Mouse (Mus musculus): ENCODE results near the gene Serhl.
"Not testable (repeated sequence)": the region's sequence is repeated elsewhere in the genome, so short reads cannot be mapped to it uniquely, and the experiment has no call there.

The Serhl gene

DNA sequence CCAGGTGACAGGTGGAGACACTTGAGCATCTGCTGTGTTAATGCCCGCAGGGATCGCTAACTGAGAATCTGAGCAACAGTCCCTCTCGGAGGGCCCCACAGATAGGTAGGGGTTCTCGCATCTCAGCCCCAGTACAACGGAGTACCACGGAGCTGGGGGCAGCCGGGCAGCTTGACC is at the start of gene Serhl:
TSS of gene Serhl (plus strand) at position 78 of the 177 bp plus-strand sequence.
- in situ Hi-C loops (cut with MboI, MseI), result loop anchor here (10.0 kb wide), 1 partner anchor 1775 kb away; no protein-coding TSS in a partner anchor

- in situ Hi-C loops (cut with MboI, MseI), result loop anchor here (5.0 kb wide), 1 partner anchor 238 kb away; no protein-coding TSS in a partner anchor
These were observed 49.1 kb upstream of the Serhl start for GRCm38 (mm10) chr15:83040156-83040555.

DNA sequence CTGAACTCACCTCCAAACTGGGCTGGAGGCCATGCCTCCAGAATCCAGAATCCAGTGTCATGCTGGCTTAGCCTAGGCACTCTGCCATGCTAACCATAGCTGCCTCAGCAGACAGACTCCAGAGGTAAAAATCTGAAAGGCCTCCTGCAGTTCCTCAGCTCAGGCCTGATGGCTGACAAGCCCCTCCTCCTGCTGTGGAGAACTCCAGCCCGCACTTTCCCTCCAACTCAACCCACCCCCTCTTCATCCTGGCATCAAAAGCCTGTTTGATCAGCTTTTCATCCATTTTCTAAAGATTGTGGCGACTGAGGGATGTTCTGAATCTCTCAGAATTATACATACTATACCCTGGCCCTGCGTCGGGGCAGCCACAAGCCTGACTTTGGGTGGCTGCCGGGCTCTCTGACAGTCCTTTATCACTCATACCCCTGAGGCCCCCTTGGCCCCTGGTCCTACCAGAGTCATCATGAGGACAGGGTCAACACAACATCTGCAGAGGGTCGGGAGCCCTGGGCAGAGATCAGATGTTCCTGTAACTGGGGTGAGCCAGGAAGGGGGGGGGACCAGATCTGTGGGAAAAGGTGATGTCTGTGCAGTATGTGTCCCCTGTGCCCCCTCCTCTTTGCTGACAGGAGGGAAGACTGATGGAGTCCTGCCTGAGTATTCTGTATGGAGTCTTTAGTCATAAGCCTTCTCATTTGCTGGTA is 46.5 kb upstream of the Serhl start:
- in situ Hi-C loops (cut with MboI, MseI), result loop anchor here (5.0 kb wide), 1 partner anchor 241 kb away; no protein-coding TSS in a partner anchor

- in situ Hi-C loops (cut with MboI, MseI), result loop anchor here (5.0 kb wide), 1 partner anchor 241 kb away; no protein-coding TSS in a partner anchor
These were observed 46.0 kb upstream of the Serhl start for GRCm38 (mm10) chr15:83043362-83043708.

DNA sequence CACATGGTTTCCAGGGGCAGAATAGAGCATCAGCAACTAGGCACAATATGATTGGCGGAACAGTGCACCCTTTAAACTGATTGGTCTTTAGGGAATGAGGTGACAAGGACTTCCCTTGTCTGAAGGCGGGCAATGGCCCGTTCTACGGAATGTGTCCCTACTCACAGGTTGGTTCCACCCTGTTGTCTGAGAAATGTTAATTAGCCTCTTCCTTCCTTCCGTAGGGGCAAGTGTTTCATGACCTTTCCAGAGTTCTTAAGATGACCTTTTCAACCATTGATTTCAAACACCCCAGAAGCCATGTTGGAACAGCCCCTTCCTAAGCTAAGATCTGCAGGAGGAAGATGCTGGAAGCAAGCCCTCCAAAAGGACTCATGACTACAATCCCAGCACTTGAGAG is 43.7 kb upstream of the Serhl start:
- in situ Hi-C loops (cut with MboI, MseI), result not testable (repeated sequence)

- in situ Hi-C loops (cut with MboI, MseI), result no loop called here
These were observed 43.0 kb upstream of the Serhl start for GRCm38 (mm10) chr15:83046308-83046707.

DNA sequence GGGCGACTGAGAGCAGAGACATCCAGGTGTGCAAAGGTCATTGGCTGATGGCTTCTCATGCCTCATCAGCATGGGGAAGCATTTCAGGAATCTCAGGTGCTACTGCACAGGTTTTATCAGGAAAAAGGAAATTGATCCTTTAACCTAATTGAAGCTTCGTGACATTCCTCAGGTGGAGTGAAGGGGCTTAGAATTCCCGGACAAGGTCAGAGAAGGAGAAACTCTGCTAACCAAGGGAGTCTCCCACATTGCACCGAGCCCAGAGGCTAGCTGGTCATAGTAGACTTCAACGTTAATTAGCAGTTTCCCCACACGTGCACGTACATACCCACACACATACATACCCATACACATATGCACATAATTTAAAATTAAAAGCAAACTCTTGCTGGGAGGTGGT is 42.6 kb upstream of the Serhl start:
- in situ Hi-C loops (cut with MboI, MseI), result no loop called here

DNA sequence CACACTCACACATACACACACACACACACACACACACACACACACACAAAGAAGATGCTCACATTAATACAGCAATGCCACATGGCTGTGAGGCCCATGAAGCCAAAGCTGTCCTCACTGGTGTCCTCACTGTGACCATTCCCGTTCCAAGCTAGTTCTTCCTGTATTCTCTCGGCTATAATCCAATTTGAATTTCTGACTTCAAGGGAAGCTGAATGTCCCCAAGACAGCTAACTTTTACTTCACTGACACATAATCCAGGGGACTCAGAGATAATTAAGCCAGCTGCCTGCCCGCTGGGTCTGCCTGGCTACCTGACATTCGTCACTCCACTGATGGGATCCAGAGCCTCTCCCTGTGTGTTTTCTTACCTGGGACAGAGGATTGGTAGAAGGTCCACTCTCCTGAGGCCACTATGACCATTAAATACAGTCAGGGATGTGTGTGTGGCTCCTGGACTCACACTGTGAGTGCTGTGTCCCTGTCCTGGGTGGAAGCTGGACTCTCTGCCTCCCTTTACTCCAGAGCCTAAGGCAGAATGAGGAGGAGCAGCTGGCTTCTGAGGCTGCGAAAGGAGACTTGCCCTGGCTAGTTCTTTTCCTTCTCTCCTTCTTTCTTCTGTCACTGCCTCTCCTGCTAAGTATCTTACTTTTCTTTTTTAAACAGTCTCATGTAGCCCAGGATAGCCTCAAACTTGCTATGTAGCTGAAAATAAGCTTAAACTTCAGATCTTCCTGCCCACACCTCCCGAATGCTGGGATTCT is 36.8 kb upstream of the Serhl start:
- in situ Hi-C loops (cut with MboI, MseI), result no loop called here

DNA sequence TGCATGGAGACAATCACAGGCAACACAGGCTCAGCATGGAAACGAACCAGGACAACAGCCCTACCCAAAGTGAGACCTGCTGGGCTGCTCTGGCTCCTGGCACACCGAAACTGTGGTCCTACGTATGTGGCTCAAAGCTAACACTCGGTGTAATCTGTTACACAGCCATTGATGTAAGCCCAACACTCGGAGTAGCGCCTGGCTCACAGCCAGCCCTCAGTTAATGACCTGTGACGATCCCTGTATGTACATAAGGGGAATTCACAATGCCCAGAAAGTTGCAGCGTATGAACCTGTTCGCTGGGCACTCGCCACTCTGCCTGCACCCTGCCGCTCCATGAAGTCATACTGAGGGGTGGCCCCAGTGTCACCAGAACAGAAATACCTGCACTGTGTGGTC is 36.0 kb upstream of the Serhl start:
- in situ Hi-C loops (cut with MboI, MseI), result no loop called here

- in situ Hi-C loops (cut with MboI, MseI), result no loop called here
These were observed 33.7 kb upstream of the Serhl start for GRCm38 (mm10) chr15:83055569-83055968.

- in situ Hi-C loops (cut with MboI, MseI), result no loop called here
These were observed 32.8 kb upstream of the Serhl start for GRCm38 (mm10) chr15:83056378-83057083.

DNA sequence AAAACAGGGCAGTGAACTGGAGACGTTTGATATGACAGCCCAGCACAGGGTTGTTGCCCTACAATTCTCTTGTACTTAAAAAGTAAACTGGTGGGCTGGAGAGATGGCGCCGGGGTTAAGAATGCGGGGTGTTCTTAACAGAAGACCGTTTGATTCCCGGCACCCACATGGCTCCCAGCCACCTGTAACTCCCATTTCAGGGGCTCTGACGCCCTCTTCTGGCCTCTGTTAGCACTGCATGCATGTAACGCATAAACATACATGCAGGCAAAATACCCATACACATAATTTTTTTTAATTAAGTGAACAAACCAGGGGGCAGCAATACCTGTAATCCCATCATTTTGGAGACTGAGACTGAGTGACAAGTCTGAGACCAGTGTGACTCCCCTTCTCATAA is 31.8 kb upstream of the Serhl start:
- in situ Hi-C loops (cut with MboI, MseI), result no loop called here

GRCm38 (mm10) chr15:83059233-83059660 is 30.1 kb upstream of the Serhl start:
- in situ Hi-C loops (cut with MboI, MseI), result no loop called here

DNA sequence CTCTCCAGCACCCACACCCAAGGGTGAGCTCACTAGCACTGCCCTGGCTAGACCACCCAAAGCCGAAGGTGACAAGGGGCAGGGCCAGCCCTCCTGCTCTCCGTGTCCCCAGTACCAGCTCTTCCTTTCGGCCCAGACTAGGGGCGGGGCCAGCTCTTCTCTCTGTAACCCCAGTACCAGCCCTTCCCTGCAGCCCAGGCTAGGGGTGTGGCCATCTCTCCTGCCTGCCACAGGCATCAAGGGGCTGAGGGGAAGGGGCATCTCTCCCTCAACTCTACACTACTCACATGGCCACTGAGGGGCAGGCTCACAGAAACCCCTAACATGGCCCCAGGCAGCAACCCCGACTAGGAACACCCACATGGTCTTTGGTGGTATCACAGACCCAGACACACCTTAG is 27.6 kb upstream of the Serhl start:
- in situ Hi-C loops (cut with MboI, MseI), result no loop called here

- in situ Hi-C loops (cut with MboI, MseI), result not testable (repeated sequence)
These were observed 26.7 kb upstream of the Serhl start for GRCm38 (mm10) chr15:83062582-83062981.

- in situ Hi-C loops (cut with MboI, MseI), result no loop called here
These were observed 23.8 kb upstream of the Serhl start for GRCm38 (mm10) chr15:83065543-83065942.

DNA sequence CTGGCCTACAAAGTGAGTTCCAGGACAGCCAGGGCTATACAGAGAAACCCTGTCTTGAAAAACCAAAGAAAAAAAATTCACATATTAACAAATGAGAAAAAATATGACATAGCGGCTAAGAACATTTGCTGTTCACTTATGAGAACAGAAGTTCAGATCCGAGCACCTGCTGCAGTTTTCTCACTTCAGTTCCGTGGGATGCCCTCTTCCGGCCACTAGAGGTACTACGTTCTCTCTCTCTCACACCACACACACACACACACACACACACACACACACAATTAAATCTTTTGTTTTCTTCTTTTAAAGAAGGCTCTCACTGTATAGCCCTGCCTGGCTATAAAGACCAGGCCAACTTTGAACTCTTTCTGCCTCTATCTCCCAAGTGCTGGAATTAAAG is 21.0 kb upstream of the Serhl start:
- in situ Hi-C loops (cut with MboI, MseI), result no loop called here

- in situ Hi-C loops (cut with MboI, MseI), result no loop called here
These were observed 18.4 kb upstream of the Serhl start for GRCm38 (mm10) chr15:83070942-83071341.

DNA sequence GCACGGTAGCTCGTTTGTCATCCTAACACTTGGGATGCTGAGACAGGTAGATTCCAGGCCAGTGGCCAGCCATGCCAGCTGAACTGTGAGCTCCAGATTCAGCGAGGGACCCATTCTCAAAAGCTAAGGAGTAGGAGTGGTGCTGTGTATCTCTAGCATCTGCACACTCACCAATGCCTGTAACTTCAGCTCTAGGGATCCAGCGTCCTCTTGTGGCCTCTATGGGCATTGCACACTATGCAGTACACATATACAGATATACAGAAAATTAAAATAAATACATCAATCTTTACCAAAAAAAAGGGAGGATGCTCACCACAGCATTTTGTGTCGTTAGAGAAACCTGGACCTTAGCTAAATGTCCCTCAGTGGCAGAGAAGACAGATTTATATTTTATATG is 17.6 kb upstream of the Serhl start:
- in situ Hi-C loops (cut with MboI, MseI), result no loop called here

DNA sequence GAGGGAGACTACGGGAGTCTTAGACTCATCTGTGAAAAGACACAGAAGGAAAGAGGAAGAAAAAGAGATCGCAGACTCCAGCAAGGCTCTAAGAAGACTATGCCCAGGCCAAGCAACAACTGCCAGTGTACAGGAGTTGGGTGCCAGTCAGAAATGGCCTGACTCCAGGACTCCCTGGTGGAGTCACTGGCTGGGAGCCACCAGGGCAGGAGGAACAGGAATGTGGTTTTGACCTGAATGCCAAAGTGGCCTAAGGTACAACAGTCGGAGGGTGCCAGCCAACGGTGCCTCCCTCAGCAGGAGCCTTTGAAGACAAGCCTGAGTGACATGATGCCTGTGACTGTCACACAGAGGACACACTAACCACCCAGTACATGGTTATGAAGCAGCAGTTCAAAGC is 15.1 kb upstream of the Serhl start:
- in situ Hi-C loops (cut with MboI, MseI), result no loop called here

DNA sequence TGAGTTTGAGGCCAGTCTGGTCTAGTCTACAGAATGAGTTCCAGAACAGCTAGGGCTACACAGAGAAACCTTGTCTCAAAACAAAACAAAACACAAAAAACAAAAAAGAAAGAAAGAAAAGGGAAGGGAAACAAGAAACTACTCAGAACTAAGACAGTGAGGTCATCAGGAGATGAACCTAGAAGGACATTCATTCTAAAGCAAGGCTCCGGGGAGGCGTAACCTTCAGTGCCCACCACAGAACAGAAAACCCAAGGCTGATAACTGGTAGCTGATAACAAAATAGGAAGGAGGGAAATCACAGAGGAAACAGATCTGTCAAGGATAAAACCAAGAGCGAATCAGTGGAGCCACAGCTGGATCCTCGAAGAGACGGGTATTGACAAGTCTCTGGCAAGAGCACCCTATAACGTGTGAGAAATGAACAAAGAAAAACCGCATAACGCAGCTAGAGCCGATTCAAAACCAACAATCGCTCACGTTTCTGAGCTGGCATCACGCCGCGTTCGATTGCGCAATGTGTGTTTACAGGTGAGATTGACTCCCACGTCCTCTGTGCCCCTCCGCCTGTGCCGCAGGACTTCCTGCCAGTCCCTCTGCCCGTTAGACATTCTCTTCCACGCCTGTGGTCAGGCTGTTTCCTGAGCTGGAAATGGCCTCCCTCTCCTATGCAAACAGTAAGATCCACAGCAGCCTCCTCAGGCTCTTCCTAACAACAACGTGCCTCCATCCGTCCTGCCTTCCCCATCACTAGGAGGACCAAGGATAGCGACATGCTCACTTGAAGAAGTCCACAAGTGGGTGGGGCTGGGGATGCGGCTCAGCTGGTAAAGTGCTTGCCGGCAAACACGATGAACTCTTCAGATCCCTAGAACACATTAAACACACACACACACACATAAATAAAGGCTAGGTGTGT is 13.4 kb upstream of the Serhl start:
- in situ Hi-C loops (cut with MboI, MseI), result no loop called here

- in situ Hi-C loops (cut with MboI, MseI), result loop anchor here (10.0 kb wide), 1 partner anchor 1781 kb away; no protein-coding TSS in a partner anchor
These were observed 5.8 kb upstream of the Serhl start for GRCm38 (mm10) chr15:83083530-83083929.

All from T-helper 1 cell (primary cell).